Mouse (Mus musculus) G1E (cell line): ENCODE data around the gene Hps1.

ENCODE experiments used
- CTCF ChIP-seq: IDR thresholded peaks from 2 replicates; pipeline ENCODE4 v1.5.1; 2012; ENCODE audit warnings: low read depth, low read length, inconsistent platforms, mixed read lengths
- GATA1 ChIP-seq: IDR thresholded peaks from 2 replicates; pipeline ENCODE4 v1.6.1; 2012; ENCODE audit warnings: borderline replicate concordance, low read length, inconsistent platforms, mixed read lengths
- GATA2 ChIP-seq: IDR thresholded peaks from 2 replicates; pipeline ENCODE4 v1.6.1; 2012; ENCODE audit warnings: low read depth, low read length, inconsistent platforms, borderline replicate concordance
- TAL1 ChIP-seq: conservative IDR thresholded peaks from 2 replicates; pipeline ENCODE4 v1.6.1; 2012; ENCODE audit warnings: low read depth, low read length, inconsistent platforms, mixed read lengths

GRCm38 (mm10) chr19:42752363-42752931 lies 27.3 kb downstream of the Hps1 start, which contains the start of gene Pyroxd2:
- no peak for TF ChIP-seq CTCF
- TF ChIP-seq TAL1 = no peak
- TF ChIP-seq GATA2 = no peak
- no peak for TF ChIP-seq GATA1
